Mouse (Mus musculus) spleen, adult 2 months (tissue): ENCODE results near the gene Prelp.

Experiments used
- CTCF ChIP-seq: fragments of 200-500 bp; IDR thresholded peaks from 2 replicates; pipeline ENCODE4 v1.5.1; 2011; ENCODE audit warnings: mild to moderate bottlenecking, inconsistent platforms; ENCODE audit not compliant: insufficient read depth, insufficient read length, insufficient replicate concordance; ENCODE audit errors: extremely low read depth
- POLR2A ChIP-seq: fragments of 200-500 bp; IDR thresholded peaks from 2 replicates; pipeline ENCODE4 v1.6.1; 2011; ENCODE audit warnings: low read depth, low read length, inconsistent platforms

DNA sequence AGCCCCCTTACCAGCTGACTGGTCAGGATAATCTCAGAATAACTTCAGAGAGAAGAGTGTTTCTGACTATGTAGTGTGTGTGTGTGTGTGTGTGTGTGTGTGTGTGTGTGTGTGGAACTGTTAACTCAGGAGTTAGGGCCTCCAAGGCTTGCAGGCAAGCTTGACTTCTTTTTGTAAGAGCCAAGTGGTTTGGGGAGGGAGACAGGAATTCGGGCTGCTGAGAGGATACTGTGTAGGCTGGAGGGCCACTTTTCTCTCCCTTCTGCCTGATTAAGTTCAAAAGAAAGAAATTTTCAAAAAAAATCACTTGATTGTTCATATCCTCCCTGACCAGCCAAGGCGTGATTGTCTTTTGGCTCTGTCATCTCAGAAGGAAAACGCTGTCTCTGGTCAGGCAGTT is 813 bp downstream of the Prelp start:
- TF ChIP-seq POLR2A, result no peak
- no peak for TF ChIP-seq CTCF
